Mouse (Mus musculus) G1E-ER4 (cell line): ENCODE results near the gene Gm3476. TPM values are rescaled to one million over a fixed set of nuclear protein-coding genes. Genes with fewer than 3 reads are reported as not detected.
"Not testable (repeated sequence)": the region's sequence is repeated elsewhere in the genome, so short reads cannot be mapped to it uniquely, and the experiment has no call there.

ENCODE experiments used
- GATA1 ChIP-seq: IDR thresholded peaks from one replicate; pipeline ENCODE4 v1.8.0; 2012; ENCODE audit warnings: low read length, inconsistent platforms
- polyA plus RNA-seq: library from polyadenylated mRNA; stranded (reverse); fragments of >175 nt; gene quantifications from 2 replicates; pipeline ENCODE4 v1.2.3, GENCODE M21; 2012

The Gm3476 gene
- not detected in 2 replicates for polyA plus RNA-seq

- TF ChIP-seq GATA1, result not testable (repeated sequence)
Observed at GRCm38 (mm10) chr14:6125707-6126106, at the start of gene Gm3476. Gm3476 (minus strand) TSS chr14:6125807.

GRCm38 (mm10) chr14:6108272-6108925, 17.2 kb downstream of the Gm3476 start, which contains the start of gene Gm3468:
Gm3468 (minus strand) TSS chr14:6108665.
- TF ChIP-seq GATA1, result not testable (repeated sequence)

- not testable (repeated sequence) for TF ChIP-seq GATA1
Observed at GRCm38 (mm10) chr14:6093842-6094241, 31.8 kb downstream of the Gm3476 start, which contains the start of gene Gm8206. Gm8206 (minus strand) TSS chr14:6093942.

GRCm38 (mm10) chr14:6058167-6058566, 67.4 kb downstream of the Gm3476 start, which contains the start of gene Gm6337:
Gm6337 (minus strand) TSS chr14:6058267.
- TF ChIP-seq GATA1, result not testable (repeated sequence)

Other genes starting within 250 kb of the Gm3476 start
- gene Gm8237, start 245.4 kb downstream of the Gm3476 start, polyA plus RNA-seq, result not detected in 2 replicates
- gene Gm3248, start 164.1 kb downstream of the Gm3476 start, polyA plus RNA-seq, result not detected in 2 replicates
- not detected in 2 replicates for gene Gm3453, start 146.7 kb downstream of the Gm3476 start, polyA plus RNA-seq
- gene Gm6337, start 67.5 kb downstream of the Gm3476 start, polyA plus RNA-seq, result not detected in 2 replicates
- gene Gm8206, start 31.9 kb downstream of the Gm3476 start, polyA plus RNA-seq, result not detected in 2 replicates
- not detected in 2 replicates for gene Gm3468, start 17.1 kb downstream of the Gm3476 start, polyA plus RNA-seq
- not detected in 2 replicates for gene Gm21560, start 93.5 kb upstream of the Gm3476 start, polyA plus RNA-seq
- not detected in 2 replicates for gene Gm3411, start 161.4 kb upstream of the Gm3476 start, polyA plus RNA-seq
- not detected in 2 replicates for gene Gm21103, start 179.0 kb upstream of the Gm3476 start, polyA plus RNA-seq
- gene Gm3618, start 217.9 kb upstream of the Gm3476 start, polyA plus RNA-seq, result not detected in 2 replicates